Mouse (Mus musculus): ENCODE results near the gene Fbxw5. TPM values are rescaled to one million over a fixed set of nuclear protein-coding genes. Genes with fewer than 3 reads are reported as not detected.
"Not testable (repeated sequence)": the region's sequence is repeated elsewhere in the genome, so short reads cannot be mapped to it uniquely, and the experiment has no call there.

Gene Fbxw5
- polyA plus RNA-seq, 1 experiment = 61.1 TPM

GRCm38 (mm10) chr2:25534866-25535182, 34.3 kb downstream of the Fbxw5 start:
- TF ChIP-seq CTCF (IDR thresholded peaks at IDR 0.05; ENCODE audit: borderline replicate concordance, extremely low read depth, insufficient read depth, insufficient read length) (no peak), POLR2A (IDR thresholded peaks at IDR 0.05; ENCODE audit: borderline replicate concordance, extremely low read depth, insufficient read depth, insufficient read length, poor library complexity, severe bottlenecking) (no peak)
- DNase-seq (ENCODE audit: low read depth) = no peak

- DNase-seq (ENCODE audit: low read depth) = no peak
- no peak for TF ChIP-seq POLR2A (IDR thresholded peaks at IDR 0.05; ENCODE audit: borderline replicate concordance, extremely low read depth, insufficient read depth, insufficient read length, poor library complexity, severe bottlenecking)
- no peak for TF ChIP-seq CTCF (IDR thresholded peaks at IDR 0.05; ENCODE audit: borderline replicate concordance, extremely low read depth, insufficient read depth, insufficient read length)
These were observed 36.0 kb downstream of the Fbxw5 start for GRCm38 (mm10) chr2:25536531-25536930.

GRCm38 (mm10) chr2:25540541-25540948, 40.0 kb downstream of the Fbxw5 start:
- no peak for DNase-seq (ENCODE audit: low read depth)
- TF ChIP-seq CTCF (IDR thresholded peaks at IDR 0.05; ENCODE audit: borderline replicate concordance, extremely low read depth, insufficient read depth, insufficient read length) = no peak
- no peak for TF ChIP-seq POLR2A (IDR thresholded peaks at IDR 0.05; ENCODE audit: borderline replicate concordance, extremely low read depth, insufficient read depth, insufficient read length, poor library complexity, severe bottlenecking)

- TF ChIP-seq CTCF (IDR thresholded peaks at IDR 0.05; ENCODE audit: borderline replicate concordance, extremely low read depth, insufficient read depth, insufficient read length) = no peak
- no peak for TF ChIP-seq POLR2A (IDR thresholded peaks at IDR 0.05; ENCODE audit: borderline replicate concordance, extremely low read depth, insufficient read depth, insufficient read length, poor library complexity, severe bottlenecking)
- no peak for DNase-seq (ENCODE audit: low read depth)
These were observed 41.3 kb downstream of the Fbxw5 start for GRCm38 (mm10) chr2:25541644-25542367.

GRCm38 (mm10) chr2:25545996-25546810, 45.7 kb downstream of the Fbxw5 start:
- TF ChIP-seq POLR2A (IDR thresholded peaks at IDR 0.05; ENCODE audit: borderline replicate concordance, extremely low read depth, insufficient read depth, insufficient read length, poor library complexity, severe bottlenecking) = no peak
- TF ChIP-seq CTCF (IDR thresholded peaks at IDR 0.05; ENCODE audit: borderline replicate concordance, extremely low read depth, insufficient read depth, insufficient read length) = no peak
- DNase-seq (ENCODE audit: low read depth) = no peak

- peak; percentile 100 for DNase-seq (ENCODE audit: low read depth)
- TF ChIP-seq CTCF (IDR thresholded peaks at IDR 0.05; ENCODE audit: borderline replicate concordance, extremely low read depth, insufficient read depth, insufficient read length) = no peak
- TF ChIP-seq POLR2A (IDR thresholded peaks at IDR 0.05; ENCODE audit: borderline replicate concordance, extremely low read depth, insufficient read depth, insufficient read length, poor library complexity, severe bottlenecking) = peak; percentile 48; the same call in 1 of the 2 replicates
These were observed 46.4 kb downstream of the Fbxw5 start, which contains the start of gene Traf2 for GRCm38 (mm10) chr2:25546811-25547491. Traf2 (minus strand) TSS chr2:25546940.

- no peak for TF ChIP-seq POLR2A (IDR thresholded peaks at IDR 0.05; ENCODE audit: borderline replicate concordance, extremely low read depth, insufficient read depth, insufficient read length, poor library complexity, severe bottlenecking)
- no peak for TF ChIP-seq CTCF (IDR thresholded peaks at IDR 0.05; ENCODE audit: borderline replicate concordance, extremely low read depth, insufficient read depth, insufficient read length)
- no peak for DNase-seq (ENCODE audit: low read depth)
These were observed 48.8 kb downstream of the Fbxw5 start for GRCm38 (mm10) chr2:25549021-25549991.

- peak; percentile 23 for DNase-seq (ENCODE audit: low read depth)
- TF ChIP-seq POLR2A (IDR thresholded peaks at IDR 0.05; ENCODE audit: borderline replicate concordance, extremely low read depth, insufficient read depth, insufficient read length, poor library complexity, severe bottlenecking) (no peak), CTCF (IDR thresholded peaks at IDR 0.05; ENCODE audit: borderline replicate concordance, extremely low read depth, insufficient read depth, insufficient read length) (peak; percentile 62; the same call in 1 of the 2 replicates)
These were observed 50.6 kb downstream of the Fbxw5 start for GRCm38 (mm10) chr2:25551186-25551585.

GRCm38 (mm10) chr2:25553171-25553786, 52.7 kb downstream of the Fbxw5 start:
- DNase-seq (ENCODE audit: low read depth) = not testable (repeated sequence)

Other genes starting within 250 kb of the Fbxw5 start
- 26.4 and 32.2 TPM in 2 replicates for gene Tmem203, start 245.3 kb upstream of the Fbxw5 start, polyA plus RNA-seq (2012; rRNA removed)
- 7.7 and 13.0 TPM in 2 replicates for gene Tprn, start 238.1 kb upstream of the Fbxw5 start, polyA plus RNA-seq (2012; rRNA removed)
- 105 and 160 TPM in 2 replicates for gene Ssna1, start 228.3 kb upstream of the Fbxw5 start, polyA plus RNA-seq (2012; rRNA removed)
- 131 and 149 TPM in 2 replicates for gene Anapc2, start 228.3 kb upstream of the Fbxw5 start, polyA plus RNA-seq (2012; rRNA removed)
- gene Tmem210, start 212.6 kb upstream of the Fbxw5 start, polyA plus RNA-seq (2012; rRNA removed) = not detected in 2 replicates
- 0.07 TPM in 1 of 2 replicates, not detected in the other for gene Lrrc26, start 210.8 kb upstream of the Fbxw5 start, polyA plus RNA-seq (2012; rRNA removed)
- gene Grin1, start 181.6 kb upstream of the Fbxw5 start, polyA plus RNA-seq (2012; rRNA removed) = 24.4 and 47.2 TPM in 2 replicates
- gene Man1b1, start 168.4 kb upstream of the Fbxw5 start, polyA plus RNA-seq (2012; rRNA removed) = 22.5 and 37.0 TPM in 2 replicates
- gene Dpp7, start 144.4 kb upstream of the Fbxw5 start, polyA plus RNA-seq (2012; rRNA removed) = 35.3 and 57.1 TPM in 2 replicates
- 2.4 TPM in 2 replicates for gene Uap1l1, start 135.1 kb upstream of the Fbxw5 start, polyA plus RNA-seq (2012; rRNA removed)
- 20.1 and 48.8 TPM in 2 replicates for gene Sapcd2, start 128.4 kb upstream of the Fbxw5 start, polyA plus RNA-seq (2012; rRNA removed)
- gene Entpd2, start 104.9 kb upstream of the Fbxw5 start, polyA plus RNA-seq (2012; rRNA removed) = 2.2 and 2.3 TPM in 2 replicates
- 621 and 644 TPM in 2 replicates for gene Npdc1, start 101.4 kb upstream of the Fbxw5 start, polyA plus RNA-seq (2012; rRNA removed)
- gene Fut7, start 77.5 kb upstream of the Fbxw5 start, polyA plus RNA-seq (2012; rRNA removed) = 0.42 and 0.57 TPM in 2 replicates
- gene Abca2, start 72.0 kb upstream of the Fbxw5 start, polyA plus RNA-seq (2012; rRNA removed) = 29.8 and 60.6 TPM in 2 replicates
- 1.1 and 1.9 TPM in 2 replicates for gene Clic3, start 43.9 kb upstream of the Fbxw5 start, polyA plus RNA-seq (2012; rRNA removed)
- gene Paxx, start 39.7 kb upstream of the Fbxw5 start, polyA plus RNA-seq (2012; rRNA removed) = 109 and 142 TPM in 2 replicates
- gene Ptgds, start 30.7 kb upstream of the Fbxw5 start, polyA plus RNA-seq (2012; rRNA removed) = 60.4 and 73.5 TPM in 2 replicates
- not detected in 2 replicates for gene Lcn12, start 6.8 kb upstream of the Fbxw5 start, polyA plus RNA-seq (2012; rRNA removed)
- 1.9 and 3.6 TPM in 2 replicates for gene C8g, start 969 bp downstream of the Fbxw5 start, polyA plus RNA-seq (2012; rRNA removed)
- gene Traf2, start 46.2 kb downstream of the Fbxw5 start, polyA plus RNA-seq (2012; rRNA removed) = 12.6 and 13.8 TPM in 2 replicates
- gene Edf1, start 57.1 kb downstream of the Fbxw5 start, polyA plus RNA-seq (2012; rRNA removed) = 166 and 189 TPM in 2 replicates
- gene Mamdc4, start 74.1 kb downstream of the Fbxw5 start, polyA plus RNA-seq (2012; rRNA removed) = 5.0 and 8.2 TPM in 2 replicates
- 138 and 169 TPM in 2 replicates for gene Phpt1, start 74.5 kb downstream of the Fbxw5 start, polyA plus RNA-seq (2012; rRNA removed)
- gene Ajm1, start 81.0 kb downstream of the Fbxw5 start, polyA plus RNA-seq (2012; rRNA removed) = 24.5 and 30.3 TPM in 2 replicates
- gene Rabl6, start 107.8 kb downstream of the Fbxw5 start, polyA plus RNA-seq (2012; rRNA removed) = 86.1 and 87.9 TPM in 2 replicates
- gene Ccdc183, start 116.9 kb downstream of the Fbxw5 start, polyA plus RNA-seq (2012; rRNA removed) = 0.03 and 0.07 TPM in 2 replicates
- gene Tmem141, start 121.3 kb downstream of the Fbxw5 start, polyA plus RNA-seq (2012; rRNA removed) = 31.7 and 34.8 TPM in 2 replicates
- gene Fcna, start 127.3 kb downstream of the Fbxw5 start, polyA plus RNA-seq (2012; rRNA removed) = 0.92 and 0.97 TPM in 2 replicates
- gene Lcn8, start 152.4 kb downstream of the Fbxw5 start, polyA plus RNA-seq (2012; rRNA removed) = 0.24 TPM in 1 of 2 replicates, not detected in the other
- gene Lcn5, start 157.2 kb downstream of the Fbxw5 start, polyA plus RNA-seq (2012; rRNA removed) = not detected in 2 replicates
- not detected in 2 replicates for gene Lcn6, start 176.0 kb downstream of the Fbxw5 start, polyA plus RNA-seq (2012; rRNA removed)
- not detected in 2 replicates for gene Lcn10, start 182.0 kb downstream of the Fbxw5 start, polyA plus RNA-seq (2012; rRNA removed)
- gene Obp2a, start 199.3 kb downstream of the Fbxw5 start, polyA plus RNA-seq (2012; rRNA removed) = not detected in 2 replicates
- gene Bmyc, start 206.0 kb downstream of the Fbxw5 start, polyA plus RNA-seq (2012; rRNA removed) = 64.5 and 74.8 TPM in 2 replicates
- not detected in 2 replicates for gene Obp2b, start 236.3 kb downstream of the Fbxw5 start, polyA plus RNA-seq (2012; rRNA removed)

Measured in brain, embryonic 14.5 days (tissue).